Mouse (Mus musculus): ENCODE measurements at regions not wholly inside any gene's neighbourhood (a gene's known extent, or its start where the extent isn't known, plus 50 kb on each side); places are given as distances from the start of the nearest gene placed in this dataset.

DNA sequence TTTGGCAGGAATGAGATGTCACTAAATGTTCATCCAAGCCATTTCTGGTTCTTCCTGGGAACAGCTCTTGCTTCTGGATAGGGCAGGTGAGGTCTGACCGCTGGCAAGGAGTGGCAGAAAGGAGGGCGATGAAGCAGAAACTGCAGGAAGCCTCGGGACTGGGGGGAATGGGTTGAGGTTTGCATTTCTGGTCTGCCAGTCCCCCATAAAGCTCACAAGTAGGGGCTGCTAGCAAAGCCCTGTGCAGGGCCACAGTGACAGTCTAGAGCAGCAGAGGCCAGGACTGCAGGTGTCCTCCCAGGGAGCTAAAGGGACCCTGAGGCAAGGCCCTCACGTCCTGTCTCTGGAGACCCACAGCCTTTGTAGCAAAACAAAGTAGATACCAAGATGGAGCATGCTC lies 280.7 kb downstream of the Uaca start:
- 78% methylated on average over 4 of the region's 4 CpGs for WGBS
- DNase-seq (ENCODE audit: low read depth, low spot score): no peak

DNA sequence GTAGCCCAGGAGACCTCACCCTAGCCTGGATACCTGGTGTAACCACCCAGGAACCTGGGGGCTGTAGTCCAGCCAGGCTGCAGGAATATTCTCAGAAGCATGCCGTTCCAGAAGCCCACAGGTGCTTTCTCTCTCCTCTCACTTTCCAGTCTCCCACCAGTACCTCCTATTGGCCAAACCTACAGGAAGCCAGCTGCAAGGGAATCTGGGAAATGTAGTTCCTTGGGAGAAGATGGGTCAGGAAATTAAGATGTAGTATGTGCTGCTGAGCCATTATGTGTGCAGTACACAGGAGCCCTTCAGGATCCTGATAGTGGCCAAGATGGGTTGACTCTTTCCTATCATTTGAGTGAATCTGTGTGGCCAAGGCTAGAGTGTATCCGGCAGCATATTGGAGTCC lies 282.8 kb downstream of the Uaca start:
- WGBS: 82% methylated on average over 2 of the region's 2 CpGs
- no peak for DNase-seq (ENCODE audit: low read depth, low spot score)

DNA sequence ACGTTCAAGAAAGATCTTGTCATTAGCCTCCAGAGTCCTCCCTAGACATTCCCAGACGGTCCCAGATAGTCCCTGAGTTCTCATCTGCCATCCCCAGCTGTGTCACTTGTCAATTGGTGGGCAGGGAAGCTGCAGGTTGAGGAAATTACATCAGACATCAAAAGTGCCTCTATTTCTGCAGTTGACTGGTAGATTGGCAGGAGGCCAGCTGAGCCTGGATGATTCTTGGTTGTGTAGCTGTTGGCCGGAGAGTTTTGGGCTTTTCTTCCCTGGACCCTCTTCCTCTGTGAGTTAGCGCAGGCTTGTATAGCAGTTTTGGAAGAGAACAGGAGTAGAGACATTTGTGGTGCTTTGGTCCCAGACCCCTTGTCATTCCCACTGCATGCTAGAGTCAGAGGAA lies 283.5 kb downstream of the Uaca start:
- WGBS: 82% methylated on average over 4 of the region's 4 CpGs
- DNase-seq (ENCODE audit: low read depth, low spot score): no peak

DNA sequence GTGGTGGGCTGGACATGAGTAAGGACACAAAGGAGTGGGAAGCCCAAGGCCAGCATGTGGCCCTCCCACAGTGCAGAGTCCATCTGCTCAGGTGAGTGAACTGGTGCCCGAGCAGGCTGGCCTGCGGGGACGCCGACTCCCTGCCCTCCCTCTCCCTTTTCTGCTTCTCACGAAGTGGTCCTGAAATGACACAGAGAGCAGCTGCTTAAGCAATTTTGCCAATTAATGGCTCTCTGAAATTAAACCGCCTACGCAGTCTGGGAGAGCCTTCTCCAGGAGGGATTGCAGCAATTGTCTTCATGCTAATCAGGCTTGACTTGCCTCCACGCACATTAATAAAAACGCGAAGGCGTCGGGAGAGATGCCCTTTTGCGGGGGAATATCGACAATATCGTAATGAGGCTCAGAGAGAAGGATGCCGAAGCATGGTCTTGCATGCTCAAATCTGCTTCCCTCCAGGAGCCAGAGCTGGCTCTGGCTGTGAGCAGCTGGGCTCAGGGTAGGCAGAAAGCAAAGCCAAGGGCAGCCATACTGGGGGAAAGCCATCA lies 287.2 kb downstream of the Uaca start:
- DNase-seq (ENCODE audit: low read depth, low spot score): no peak

GRCm38 (mm10) chr9:61084655-61085230 lies 287.4 kb upstream of the Tle3 start:
- no peak for DNase-seq (ENCODE audit: low read depth, low spot score)
- 39% methylated on average over 13 of the region's 13 CpGs for WGBS

More for the DNA sequence above, 287.2 kb downstream of the Uaca start:
- 90% methylated on average over 16 of the region's 16 CpGs for WGBS

GRCm38 (mm10) chr9:61087035-61087434 lies 285.1 kb upstream of the Tle3 start:
- WGBS: 63% methylated on average over 3 of the region's 3 CpGs
- no peak for DNase-seq (ENCODE audit: low read depth, low spot score)

DNA sequence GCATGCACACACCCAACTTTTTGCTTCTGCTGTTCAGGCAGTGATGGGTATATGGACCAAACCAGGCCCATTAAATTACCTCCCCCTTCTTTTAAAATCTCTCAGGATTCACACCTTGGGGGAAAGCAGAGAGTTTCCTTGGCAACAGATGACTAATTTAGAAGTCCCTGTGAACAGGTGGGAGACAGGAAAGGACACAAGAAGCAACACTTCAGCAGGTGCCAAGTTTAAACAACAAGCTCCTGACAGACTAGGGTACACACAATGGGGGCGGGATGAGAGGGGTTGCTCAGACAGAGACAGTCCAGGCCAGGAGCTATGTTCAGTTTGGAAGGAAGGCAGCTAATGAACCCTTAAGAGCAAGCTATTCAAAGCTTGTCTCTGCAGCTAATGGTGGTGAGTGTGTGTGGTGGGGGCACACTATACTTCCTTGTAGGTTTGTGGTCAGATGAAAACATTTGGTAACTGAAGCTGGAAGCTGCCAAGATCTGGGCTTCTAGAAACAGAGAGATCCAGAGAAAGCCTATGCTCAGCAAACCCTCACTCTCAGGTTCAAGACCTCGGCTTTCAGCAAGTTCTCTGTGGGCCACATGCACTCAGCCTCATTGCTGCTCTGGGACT lies 283.0 kb upstream of the Tle3 start:
- WGBS: 91% methylated on average over 2 of the region's 2 CpGs

GRCm38 (mm10) chr9:61091036-61091435 lies 281.1 kb upstream of the Tle3 start:
- no peak for DNase-seq (ENCODE audit: low read depth, low spot score)
- WGBS: 82% methylated on average over 2 of the region's 2 CpGs

More for the DNA sequence above, 283.0 kb upstream of the Tle3 start:
- no peak for DNase-seq (ENCODE audit: low read depth, low spot score)

DNA sequence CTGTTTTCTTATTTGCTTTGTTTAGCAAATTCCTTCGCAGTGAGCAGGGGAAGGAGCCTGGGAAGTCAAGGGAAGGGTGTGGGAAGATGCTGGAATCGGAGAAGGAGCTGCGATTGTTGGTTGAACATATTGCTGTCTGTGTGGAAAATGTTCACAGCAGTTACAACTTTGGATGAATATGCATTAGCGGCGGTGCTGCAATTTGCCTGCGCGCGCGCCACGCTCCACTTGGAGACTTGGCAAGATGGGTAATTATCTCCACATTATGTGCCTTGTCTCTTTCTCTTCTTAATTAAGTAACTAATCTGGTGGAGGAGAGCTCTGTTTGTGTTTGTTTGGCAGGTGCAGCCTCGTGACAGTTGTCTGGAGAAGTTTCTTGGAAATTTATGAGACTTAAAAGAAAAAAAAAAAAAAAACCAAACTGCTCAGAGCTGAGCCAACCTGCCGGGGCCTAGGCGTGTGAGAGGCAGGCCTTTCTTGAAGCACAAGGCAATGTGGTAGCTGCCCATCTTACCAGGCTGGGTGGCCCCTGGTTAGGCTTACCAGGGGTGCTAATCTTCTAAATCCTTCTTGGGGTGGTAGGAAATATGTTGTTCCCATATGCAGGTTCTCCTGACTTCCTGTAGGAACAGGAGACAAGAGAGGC lies 279.2 kb upstream of the Tle3 start:
- 91% methylated on average over 13 of the region's 13 CpGs for WGBS
- no peak for DNase-seq (ENCODE audit: low read depth, low spot score)

GRCm38 (mm10) chr9:61095069-61095775 lies 276.9 kb upstream of the Tle3 start:
- no peak for DNase-seq (ENCODE audit: low read depth, low spot score)
- WGBS: 79% methylated on average over 2 of the region's 2 CpGs

GRCm38 (mm10) chr9:61101741-61102450 lies 270.3 kb upstream of the Tle3 start:
- 88% methylated on average over 7 of the region's 7 CpGs for WGBS
- DNase-seq (ENCODE audit: low read depth, low spot score): no peak

DNA sequence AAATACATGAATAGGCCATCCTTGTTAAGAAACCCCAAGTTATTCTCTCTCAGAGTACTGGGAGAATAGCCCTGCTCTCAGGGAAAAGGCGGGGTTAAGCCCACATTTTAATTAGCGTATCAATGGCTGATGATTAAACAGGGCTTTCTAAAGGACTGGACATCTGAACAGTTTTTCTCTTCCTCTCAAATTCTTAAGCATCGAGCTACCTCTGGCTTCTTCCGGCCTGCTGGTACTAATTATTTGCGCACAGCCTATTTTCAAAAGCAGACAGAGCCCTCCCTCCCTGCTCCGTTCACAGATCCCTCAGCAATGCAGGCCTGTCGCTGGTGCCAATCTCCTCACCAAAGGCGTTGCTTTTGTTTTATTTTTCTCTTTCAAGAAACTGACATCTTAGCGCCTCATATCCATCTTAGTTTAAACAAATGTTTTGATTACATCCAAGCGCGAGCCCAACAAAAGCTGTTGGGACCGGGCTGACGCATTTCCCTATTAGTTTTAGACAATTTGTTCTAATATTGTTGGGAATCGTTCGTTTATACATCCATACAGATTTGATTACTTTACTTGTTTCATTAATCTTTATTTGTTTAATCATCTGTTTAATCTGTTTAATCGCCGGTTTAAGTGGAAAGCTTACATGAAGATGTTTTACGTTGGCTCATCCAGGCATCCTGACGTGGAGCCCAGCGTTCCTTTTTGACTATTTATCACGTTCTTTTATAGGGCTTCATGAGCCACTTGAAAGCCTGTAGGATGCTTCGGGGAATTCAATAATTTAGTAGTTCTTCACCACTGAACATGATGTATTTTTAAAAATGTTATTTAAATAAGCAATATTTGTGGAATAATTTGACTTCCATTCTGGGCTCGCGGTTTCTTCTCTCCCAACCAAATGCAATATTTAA lies 269.5 kb upstream of the Tle3 start:
- WGBS: 66% methylated on average over 24 of the region's 24 CpGs
- DNase-seq (ENCODE audit: low read depth, low spot score): no peak

- no peak for DNase-seq (ENCODE audit: low read depth, low spot score)
- 84% methylated on average over 15 of the region's 15 CpGs for WGBS
Observed at GRCm38 (mm10) chr9:61105550-61106280, 266.5 kb upstream of the Tle3 start.

GRCm38 (mm10) chr9:61109519-61110285 lies 262.5 kb upstream of the Tle3 start:
- no peak for DNase-seq (ENCODE audit: low read depth, low spot score)
- WGBS: 89% methylated on average over 5 of the region's 5 CpGs

- no peak for DNase-seq (ENCODE audit: low read depth, low spot score)
- WGBS: 67% methylated on average over 7 of the region's 7 CpGs
Observed at GRCm38 (mm10) chr9:61111206-61111605, 261.0 kb upstream of the Tle3 start.

- DNase-seq (ENCODE audit: low read depth, low spot score): no peak
- WGBS: 60% methylated on average over 19 of the region's 19 CpGs
Observed at GRCm38 (mm10) chr9:61111733-61112415, 260.3 kb upstream of the Tle3 start.

GRCm38 (mm10) chr9:61119252-61119651 lies 252.9 kb upstream of the Tle3 start:
- WGBS: 81% methylated on average over 3 of the region's 3 CpGs
- no peak for DNase-seq (ENCODE audit: low read depth, low spot score)
